In the genomic region with DNA sequence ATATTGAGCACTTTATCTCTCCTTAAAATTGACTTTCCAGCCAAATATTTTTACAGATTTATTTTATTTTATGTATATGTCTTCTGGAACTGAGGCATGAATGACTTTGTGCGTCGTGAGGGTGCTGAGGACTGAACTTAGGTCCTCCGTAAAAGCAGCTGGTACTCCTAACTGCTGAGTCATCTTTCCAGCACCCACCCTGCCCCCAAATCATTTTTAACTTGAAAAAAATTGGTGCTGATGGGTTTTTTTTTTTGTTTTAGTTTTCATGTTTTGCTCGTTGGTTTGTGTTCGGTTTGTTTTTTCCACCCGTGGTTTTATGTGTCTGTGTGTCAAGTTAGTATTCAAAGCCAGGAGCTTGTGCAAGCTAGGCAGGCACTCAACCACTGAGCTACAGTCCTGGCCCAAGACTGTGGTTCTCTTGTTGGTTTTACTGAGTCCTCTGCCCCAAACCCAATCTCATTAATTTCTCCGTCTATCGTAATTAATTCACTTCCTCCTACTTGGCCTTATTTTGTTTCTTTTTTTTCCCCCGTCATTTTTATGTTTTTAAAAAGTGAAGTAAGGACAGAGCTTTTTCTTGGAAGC, we compare ENCODE assay signal across 28 mouse cellular contexts.
"Had no signal": no experiment of that assay in that cellular context is flagged by ENCODE, and none has a peak within 500 bp of the region (broad histone marks: within the 10 kb centered on the region; RNA-seq: fewer than 3 reads in every experiment).

No protein-coding gene starts in this region.

- H3K27me3 ChIP-seq: heart, embryonic 13.5 days; heart, embryonic 15.5 days; intestine, embryonic 15.5 days; kidney, embryonic 15.5 days; limb, embryonic 13.5 days; limb, embryonic 15.5 days; liver, embryonic 13.5 days; liver, embryonic 15.5 days had no signal

- H3K4me1 ChIP-seq: heart, embryonic 13.5 days; heart, embryonic 15.5 days; limb, embryonic 15.5 days had no signal

- H3K9me3 ChIP-seq: heart, embryonic 13.5 days; heart, embryonic 15.5 days; intestine, embryonic 15.5 days; kidney, embryonic 15.5 days; limb, embryonic 13.5 days; limb, embryonic 15.5 days; liver, embryonic 13.5 days; liver, embryonic 15.5 days had no signal

- H3K27ac ChIP-seq: gastrocnemius, adult 2 months; heart, embryonic 13.5 days; heart, embryonic 15.5 days; hindbrain, embryonic 14.5 days; intestine, embryonic 15.5 days; kidney, embryonic 15.5 days; kidney, postnatal 0 days; limb, embryonic 13.5 days; limb, embryonic 15.5 days had no signal

- H3K36me3 ChIP-seq: heart, embryonic 13.5 days; heart, embryonic 15.5 days; intestine, embryonic 15.5 days; kidney, embryonic 15.5 days; limb, embryonic 13.5 days; limb, embryonic 15.5 days; liver, embryonic 13.5 days; liver, embryonic 15.5 days had no signal

- H3K9ac ChIP-seq: heart, embryonic 13.5 days; heart, embryonic 15.5 days; hindbrain, embryonic 14.5 days; intestine, embryonic 15.5 days; kidney, embryonic 15.5 days; limb, embryonic 13.5 days; limb, embryonic 15.5 days; liver, embryonic 13.5 days; liver, embryonic 15.5 days had no signal

- ATAC-seq: hindbrain, embryonic 16.5 days; inflammation-experienced regulatory T-cells, adult 6 months; intestine, embryonic 15.5 days; intestine, postnatal 0 days had no signal

- H3K4me3 ChIP-seq: gastrocnemius, adult 2 months; heart, embryonic 13.5 days; heart, embryonic 15.5 days; intestine, embryonic 15.5 days; kidney, embryonic 15.5 days; limb, embryonic 13.5 days; limb, embryonic 15.5 days; liver, embryonic 13.5 days; liver, embryonic 15.5 days had no signal

- DNase-seq: gastrocnemius, adult 2 months; gastrocnemius, postnatal 10 days; gastrocnemius, postnatal 25 days; heart, adult 18-20 months; heart, postnatal 14 days; heart, postnatal 36 days; kidney, adult 2 months; kidney, adult 9 months; kidney, postnatal 14 days; kidney, postnatal 36 days; layer of hippocampus, adult 9-11 months; layer of hippocampus, postnatal 36 days; left cerebral cortex, postnatal 4 days; liver, embryonic 13.5 days; lung, adult 18-20 months had no signal

- H3K4me2 ChIP-seq: heart, embryonic 11.5 days; heart, embryonic 13.5 days; heart, embryonic 15.5 days; hindbrain, embryonic 14.5 days; intestine, embryonic 15.5 days; kidney, embryonic 15.5 days; limb, embryonic 13.5 days; limb, embryonic 15.5 days; liver, embryonic 13.5 days; liver, embryonic 15.5 days had no signal
